Mouse (Mus musculus): Measurements from ENCODE around the gene Irak4. TPM values are rescaled to one million over a fixed set of nuclear protein-coding genes. Genes with fewer than 3 reads are reported as not detected.

Gene Irak4
- polyA plus RNA-seq (2014; fragmentation: Nextera tagmentation; extraction: Ambion mirVana): 6.9 and 8.4 TPM in 2 replicates

DNA sequence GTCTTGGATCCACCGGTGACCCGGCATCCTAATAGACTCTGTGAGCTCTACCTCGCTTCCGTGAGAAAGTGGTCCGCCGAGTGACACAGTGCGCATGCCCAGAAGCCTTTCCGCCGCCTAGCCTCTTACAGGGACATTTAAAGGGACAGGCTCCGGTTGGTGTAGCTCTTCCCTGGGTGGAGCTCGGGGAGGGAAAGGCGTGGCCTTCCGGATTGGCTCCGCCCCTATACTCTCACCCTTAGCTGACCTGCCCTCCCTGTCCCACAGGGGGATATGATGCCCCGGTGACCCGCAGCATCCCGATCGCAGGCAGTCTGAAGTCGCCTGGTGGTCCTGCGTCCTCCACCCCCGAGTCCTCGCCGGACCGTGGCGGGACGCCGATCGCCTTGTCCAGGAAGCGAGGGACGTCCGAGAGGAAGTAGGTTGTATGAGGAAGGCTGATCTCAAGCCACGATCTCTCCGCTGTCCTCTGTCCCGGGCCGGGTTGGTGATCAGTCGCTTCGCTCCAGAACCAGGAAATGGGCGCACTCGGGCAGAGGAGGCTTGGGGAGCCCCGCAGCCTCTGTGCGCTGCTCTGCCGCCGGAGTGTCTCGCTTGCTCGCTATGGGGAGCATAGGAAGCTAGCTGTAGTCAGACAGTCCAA lies at the start of gene Irak4, which contains the start of gene Pus7l:
Gene Irak4 (plus strand): TSS at position 235 of the 643 bp plus-strand sequence.
Gene Pus7l (minus strand): TSS at position 139 of the 643 bp plus-strand sequence.
- DNase-seq (peak; percentile 97), ATAC-seq (ENCODE audit: insufficient read depth) (peak; percentile 99)
- Histone ChIP-seq H3K9me3 (ENCODE audit: low read depth, low read length) (no peaks in the 10 kb centered on the region), H3K9ac (peak within 1 kb of the TSS; percentile 72), H3K4me1 (ENCODE audit: insufficient read depth) (no peaks in the 10 kb centered on the region), H3K27me3 (ENCODE audit: insufficient read depth, low read length) (no peaks in the 10 kb centered on the region), H3K36me3 (ENCODE audit: insufficient read depth) (no peaks in the 10 kb centered on the region), H3K4me2 (peak within 1 kb of the TSS; percentile 83), H3K27ac (ENCODE audit: low read depth) (peak within 1 kb of the TSS; percentile 73; the same call in 1 of the 2 replicates), H3K4me3 (ENCODE audit: low read depth, low read length) (peak within 1 kb of the TSS; percentile 73)
- peak; percentile 19; the same call in 1 of the 2 replicates for TF ChIP-seq CTCF (IDR thresholded peaks at IDR 0.05; ENCODE audit: low read depth)
- WGBS: under 1% methylated on average over 45 of the region's 45 CpGs

DNA sequence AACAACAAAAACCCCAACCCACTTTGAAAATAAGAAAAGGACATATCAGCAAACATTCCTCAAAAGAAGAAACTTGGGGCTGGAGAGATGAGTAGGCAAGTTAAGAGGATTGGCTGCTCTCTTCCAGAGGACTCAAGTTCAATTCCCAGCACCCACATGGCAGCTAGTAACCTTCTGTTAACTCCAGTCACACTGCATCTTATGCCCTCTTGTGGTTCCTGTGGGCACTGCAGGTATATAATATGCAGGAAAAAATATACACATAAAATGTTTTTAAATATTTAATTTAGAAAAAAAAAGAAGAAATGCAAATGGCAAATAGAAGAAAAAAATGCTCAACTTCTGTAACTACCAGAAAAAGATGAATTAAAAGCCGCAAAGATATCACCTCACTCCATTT lies 49.0 kb upstream of the Irak4 start:
- no peak for DNase-seq
- 95% methylated on average over 1 of the region's 1 CpGs for WGBS
- Histone ChIP-seq H3K27ac (ENCODE audit: low read depth) (no peak overlapping the region), H3K4me2 (no peak overlapping the region), H3K27me3 (ENCODE audit: insufficient read depth, low read length) (no peaks in the 10 kb centered on the region), H3K9me3 (ENCODE audit: low read depth, low read length) (no peaks in the 10 kb centered on the region; the same call in 1 of the 2 replicates), H3K4me3 (ENCODE audit: low read depth, low read length) (no peak overlapping the region), H3K9ac (no peak overlapping the region), H3K36me3 (ENCODE audit: insufficient read depth) (no peaks in the 10 kb centered on the region), H3K4me1 (ENCODE audit: insufficient read depth) (no peaks in the 10 kb centered on the region)
- no peak for ATAC-seq (ENCODE audit: insufficient read depth)
- TF ChIP-seq CTCF (IDR thresholded peaks at IDR 0.05; ENCODE audit: low read depth): peak; percentile 44

DNA sequence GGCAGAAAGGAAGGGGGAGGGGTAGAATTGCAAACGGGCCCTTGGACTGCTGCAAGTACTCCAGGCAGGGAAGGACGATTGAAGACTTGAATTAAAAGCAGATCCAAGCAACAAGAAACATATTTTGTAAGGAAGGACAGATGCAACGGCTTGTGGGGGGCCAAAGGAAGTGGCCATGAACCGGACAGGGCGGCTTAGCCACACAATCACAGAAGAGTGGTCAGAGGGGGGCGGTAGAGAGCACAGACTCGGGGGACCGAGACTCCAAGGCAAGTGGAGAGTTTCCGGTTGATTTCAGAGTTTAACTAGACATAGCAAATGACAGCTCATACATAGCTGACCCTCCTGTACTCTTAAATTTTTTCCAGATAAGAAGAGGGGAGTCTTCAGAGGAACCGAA lies 47.5 kb upstream of the Irak4 start:
- Histone ChIP-seq H3K9ac (no peak overlapping the region), H3K9me3 (ENCODE audit: low read depth, low read length) (no peaks in the 10 kb centered on the region; the same call in 1 of the 2 replicates), H3K27ac (ENCODE audit: low read depth) (no peak overlapping the region), H3K4me3 (ENCODE audit: low read depth, low read length) (no peak overlapping the region), H3K27me3 (ENCODE audit: insufficient read depth, low read length) (no peaks in the 10 kb centered on the region), H3K36me3 (ENCODE audit: insufficient read depth) (no peaks in the 10 kb centered on the region), H3K4me1 (ENCODE audit: insufficient read depth) (no peaks in the 10 kb centered on the region), H3K4me2 (no peak overlapping the region)
- ATAC-seq (ENCODE audit: insufficient read depth): no peak
- no peak for DNase-seq
- 70% methylated on average over 10 of the region's 10 CpGs for WGBS
- peak; percentile 20; the same call in 1 of the 2 replicates for TF ChIP-seq CTCF (IDR thresholded peaks at IDR 0.05; ENCODE audit: low read depth)

DNA sequence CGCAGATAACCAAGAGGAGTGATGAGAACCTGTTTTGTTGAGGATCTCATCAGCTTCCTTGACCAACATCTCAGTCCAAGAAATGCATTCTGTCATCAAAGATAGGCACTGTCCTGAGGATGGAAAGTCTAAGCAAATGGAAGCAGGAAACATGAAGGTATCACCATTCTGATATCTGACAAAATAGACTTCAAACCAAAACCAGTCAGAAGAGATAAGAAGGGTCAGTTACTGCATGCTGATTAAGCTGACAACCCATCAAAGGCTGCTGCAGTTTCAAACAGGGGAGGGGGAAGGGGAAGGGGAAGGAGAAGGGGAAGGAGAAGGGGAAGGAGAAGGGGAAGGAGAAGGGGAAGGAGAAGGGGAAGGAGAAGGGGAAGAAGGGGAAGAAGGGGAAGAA lies 44.2 kb upstream of the Irak4 start:
- 76% methylated on average over 1 of the region's 1 CpGs for WGBS
- no peak for ATAC-seq (ENCODE audit: insufficient read depth)
- Histone ChIP-seq H3K9ac (no peak overlapping the region), H3K9me3 (ENCODE audit: low read depth, low read length) (no peaks in the 10 kb centered on the region; the same call in 1 of the 2 replicates), H3K27ac (ENCODE audit: low read depth) (no peak overlapping the region), H3K27me3 (ENCODE audit: insufficient read depth, low read length) (no peaks in the 10 kb centered on the region), H3K4me3 (ENCODE audit: low read depth, low read length) (no peak overlapping the region), H3K36me3 (ENCODE audit: insufficient read depth) (no peaks in the 10 kb centered on the region), H3K4me2 (no peak overlapping the region), H3K4me1 (ENCODE audit: insufficient read depth) (no peaks in the 10 kb centered on the region)
- DNase-seq: no peak
- no peak for TF ChIP-seq CTCF (IDR thresholded peaks at IDR 0.05; ENCODE audit: low read depth)

DNA sequence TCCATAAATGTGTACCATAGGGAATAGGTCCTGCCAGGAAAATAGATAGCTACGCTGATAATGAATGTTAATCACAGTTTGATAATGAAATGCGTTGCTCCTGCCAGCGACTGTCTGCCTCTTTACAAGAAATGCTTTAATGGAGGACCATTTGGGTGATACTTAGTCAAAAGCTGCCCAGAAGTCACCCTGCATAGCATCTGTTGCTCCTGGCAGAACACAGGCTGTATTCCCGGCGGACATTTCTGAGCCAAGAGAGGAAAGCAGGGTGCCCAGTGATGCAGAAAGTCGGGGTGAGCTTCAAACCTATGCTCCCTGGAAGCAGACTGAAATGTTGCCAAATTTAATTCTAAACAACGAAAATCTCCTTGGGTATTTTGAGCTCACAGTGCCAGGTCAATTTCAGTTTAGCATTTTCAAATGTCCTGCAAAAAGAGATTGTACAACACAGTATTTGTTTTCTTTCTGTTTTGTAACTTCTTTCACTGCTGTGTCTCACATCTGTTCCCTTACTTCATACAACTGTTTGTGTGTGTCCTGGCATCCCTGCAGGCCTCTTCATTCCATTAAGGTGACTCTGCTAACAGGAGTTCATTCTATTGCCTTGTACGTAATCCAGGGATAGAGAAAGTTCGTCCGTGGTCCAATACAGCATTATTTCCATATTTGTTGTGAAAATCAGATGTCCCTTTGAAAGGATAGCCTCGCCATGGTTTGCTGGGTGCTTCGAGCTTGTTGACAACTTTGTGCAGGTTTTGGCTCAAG lies 39.8 kb upstream of the Irak4 start:
- H3K4me1 ChIP-seq (ENCODE audit: insufficient read depth): no peaks in the 10 kb centered on the region
- no peak for ATAC-seq (ENCODE audit: insufficient read depth)

DNA sequence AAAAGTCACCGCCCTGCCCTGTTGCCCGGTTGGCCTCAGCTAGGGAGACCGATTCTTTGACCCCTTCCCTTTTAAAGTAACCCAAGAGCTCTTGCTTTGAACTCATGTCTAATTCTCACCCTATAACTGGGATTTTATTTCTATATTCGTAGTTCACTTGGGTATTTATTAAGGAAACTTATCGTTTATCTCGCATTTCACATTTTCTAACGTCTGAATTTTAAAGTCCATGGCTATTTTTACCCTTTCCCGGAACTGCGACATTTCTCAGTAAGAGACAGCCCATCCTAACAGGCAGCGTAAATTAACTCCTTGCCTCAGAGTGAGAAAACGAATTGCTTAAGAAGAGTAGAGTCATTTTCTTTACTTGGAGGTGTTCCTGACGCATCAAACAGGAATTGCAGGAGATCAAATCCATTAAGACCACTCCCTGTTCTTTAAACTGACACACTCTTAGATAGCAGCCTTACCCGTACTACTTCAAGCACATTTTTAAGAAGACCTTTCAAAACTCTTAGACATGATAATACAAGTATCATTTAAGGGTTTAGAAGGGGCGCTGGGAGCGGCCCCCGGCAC lies 25.4 kb upstream of the Irak4 start:
- H3K27ac ChIP-seq (ENCODE audit: low read depth): no peak overlapping the region
- no peak for ATAC-seq (ENCODE audit: insufficient read depth)
- WGBS: 71% methylated on average over 16 of the region's 16 CpGs
- no peaks in the 10 kb centered on the region for H3K4me1 ChIP-seq (ENCODE audit: insufficient read depth)
- H3K4me3 ChIP-seq (ENCODE audit: low read depth, low read length): no peak overlapping the region
- H3K27me3 ChIP-seq (ENCODE audit: insufficient read depth, low read length): no peaks in the 10 kb centered on the region
- 0 out of 2 replicates have a peak, but pooled peaks cover 4% of the 10 kb centered on the region for H3K36me3 ChIP-seq (ENCODE audit: insufficient read depth)
- no peak for TF ChIP-seq CTCF (IDR thresholded peaks at IDR 0.05; ENCODE audit: low read depth)
- no peak overlapping the region for H3K9ac ChIP-seq
- no peaks in the 10 kb centered on the region for H3K9me3 ChIP-seq (ENCODE audit: low read depth, low read length)
- DNase-seq: no peak
- H3K4me2 ChIP-seq: no peak overlapping the region

More for the DNA sequence above, 39.8 kb upstream of the Irak4 start:
- Histone ChIP-seq H3K4me2 (no peak overlapping the region), H3K9me3 (ENCODE audit: low read depth, low read length) (no peaks in the 10 kb centered on the region), H3K9ac (no peak overlapping the region), H3K36me3 (ENCODE audit: insufficient read depth) (no peaks in the 10 kb centered on the region), H3K4me3 (ENCODE audit: low read depth, low read length) (no peak overlapping the region), H3K27ac (ENCODE audit: low read depth) (no peak overlapping the region), H3K27me3 (ENCODE audit: insufficient read depth, low read length) (no peaks in the 10 kb centered on the region)
- 76% methylated on average over 12 of the region's 12 CpGs for WGBS
- TF ChIP-seq CTCF (IDR thresholded peaks at IDR 0.05; ENCODE audit: low read depth): no peak
- DNase-seq: no peak
